Mouse (Mus musculus): ENCODE measurements around the gene Ccdc148. TPM values are rescaled to one million over a fixed set of nuclear protein-coding genes. Genes with fewer than 3 reads are reported as not detected.

Gene Ccdc148
- polyA plus RNA-seq (2015; fragmentation: Nextera tagmentation; extraction: Ambion mirVana): 0.76 and 1.1 TPM in 2 replicates

GRCm38 (mm10) chr2:59160605-59160963 lies at the start of gene Ccdc148, which contains the start of gene Pkp4:
Gene Ccdc148, minus strand, starts transcription at chr2:59160683.
Gene Pkp4, plus strand, starts transcription at chr2:59160850.
- under 1% methylated on average over 37 of the region's 37 CpGs for WGBS
- Histone ChIP-seq H3K4me3 (ENCODE audit: low read length) (peak within 1 kb of the TSS; percentile 99), H3K4me1 (ENCODE audit: control insufficient read depth, insufficient read depth, low read length) (peaks cover 5% of the 10 kb centered on the region), H3K36me3 (ENCODE audit: control insufficient read depth, insufficient read depth, low read length) (no peaks in the 10 kb centered on the region), H3K9me3 (ENCODE audit: control insufficient read depth, low read length) (no peaks in the 10 kb centered on the region), H3K4me2 (ENCODE audit: low read depth, low read length) (peak within 1 kb of the TSS; percentile 58), H3K27me3 (replicated peaks; ENCODE audit: control insufficient read depth, insufficient read depth, low read length) (no peaks in the 10 kb centered on the region), H3K27ac (ENCODE audit: low read length) (peak within 1 kb of the TSS; percentile 89), H3K9ac (ENCODE audit: low read depth, low read length) (peak within 1 kb of the TSS; percentile 94)
- ATAC-seq: peak; percentile 96

GRCm38 (mm10) chr2:59208276-59208675 lies 47.8 kb upstream of the Ccdc148 start:
- peak; percentile 29; the same call in 1 of the 2 replicates for ATAC-seq
- Histone ChIP-seq H3K27ac (ENCODE audit: low read length) (no peak overlapping the region), H3K9ac (ENCODE audit: low read depth, low read length) (no peak overlapping the region), H3K36me3 (ENCODE audit: control insufficient read depth, insufficient read depth, low read length) (no peaks in the 10 kb centered on the region), H3K9me3 (ENCODE audit: control insufficient read depth, low read length) (no peaks in the 10 kb centered on the region), H3K4me1 (ENCODE audit: control insufficient read depth, insufficient read depth, low read length) (peaks cover 7% of the 10 kb centered on the region; the same call in 1 of the 2 replicates), H3K27me3 (replicated peaks; ENCODE audit: control insufficient read depth, insufficient read depth, low read length) (no peaks in the 10 kb centered on the region), H3K4me3 (ENCODE audit: low read length) (no peak overlapping the region), H3K4me2 (ENCODE audit: low read depth, low read length) (no peak overlapping the region)
- 69% methylated on average over 9 of the region's 9 CpGs for WGBS

- 63% methylated on average over 5 of the region's 5 CpGs for WGBS
- ATAC-seq: no peak
Observed at GRCm38 (mm10) chr2:59207725-59208124, 47.2 kb upstream of the Ccdc148 start.

GRCm38 (mm10) chr2:59207240-59207639 lies 46.8 kb upstream of the Ccdc148 start:
- no peak overlapping the region for H3K27ac ChIP-seq (ENCODE audit: low read length)
- no peak overlapping the region for H3K4me2 ChIP-seq (ENCODE audit: low read depth, low read length)
- no peak overlapping the region for H3K4me3 ChIP-seq (ENCODE audit: low read length)
- peaks cover 8% of the 10 kb centered on the region; the same call in 1 of the 2 replicates for H3K4me1 ChIP-seq (ENCODE audit: control insufficient read depth, insufficient read depth, low read length)
- H3K9me3 ChIP-seq (ENCODE audit: control insufficient read depth, low read length): no peaks in the 10 kb centered on the region
- no peaks in the 10 kb centered on the region for H3K27me3 ChIP-seq (replicated peaks; ENCODE audit: control insufficient read depth, insufficient read depth, low read length)
- H3K9ac ChIP-seq (ENCODE audit: low read depth, low read length): no peak overlapping the region
- 66% methylated on average over 4 of the region's 4 CpGs for WGBS
- H3K36me3 ChIP-seq (ENCODE audit: control insufficient read depth, insufficient read depth, low read length): no peaks in the 10 kb centered on the region
- ATAC-seq: no peak

More at GRCm38 (mm10) chr2:59207725-59208124, 47.2 kb upstream of the Ccdc148 start:
- no peak overlapping the region for H3K4me2 ChIP-seq (ENCODE audit: low read depth, low read length)
- no peak overlapping the region for H3K4me3 ChIP-seq (ENCODE audit: low read length)
- no peak overlapping the region for H3K9ac ChIP-seq (ENCODE audit: low read depth, low read length)
- no peaks in the 10 kb centered on the region for H3K9me3 ChIP-seq (ENCODE audit: control insufficient read depth, low read length)
- no peak overlapping the region for H3K27ac ChIP-seq (ENCODE audit: low read length)
- H3K36me3 ChIP-seq (ENCODE audit: control insufficient read depth, insufficient read depth, low read length): no peaks in the 10 kb centered on the region
- peaks cover 10% of the 10 kb centered on the region; the same call in 1 of the 2 replicates for H3K4me1 ChIP-seq (ENCODE audit: control insufficient read depth, insufficient read depth, low read length)
- H3K27me3 ChIP-seq (replicated peaks; ENCODE audit: control insufficient read depth, insufficient read depth, low read length): no peaks in the 10 kb centered on the region

GRCm38 (mm10) chr2:59206190-59206589 lies 45.7 kb upstream of the Ccdc148 start:
- no peak overlapping the region for H3K4me3 ChIP-seq (ENCODE audit: low read length)
- no peaks in the 10 kb centered on the region for H3K9me3 ChIP-seq (ENCODE audit: control insufficient read depth, low read length)
- 89% methylated on average over 2 of the region's 2 CpGs for WGBS
- H3K27ac ChIP-seq (ENCODE audit: low read length): no peak overlapping the region
- H3K4me1 ChIP-seq (ENCODE audit: control insufficient read depth, insufficient read depth, low read length): peaks cover 5% of the 10 kb centered on the region; the same call in 1 of the 2 replicates
- H3K4me2 ChIP-seq (ENCODE audit: low read depth, low read length): no peak overlapping the region
- no peak for ATAC-seq
- H3K36me3 ChIP-seq (ENCODE audit: control insufficient read depth, insufficient read depth, low read length): no peaks in the 10 kb centered on the region
- no peaks in the 10 kb centered on the region for H3K27me3 ChIP-seq (replicated peaks; ENCODE audit: control insufficient read depth, insufficient read depth, low read length)
- H3K9ac ChIP-seq (ENCODE audit: low read depth, low read length): no peak overlapping the region

- Histone ChIP-seq H3K4me2 (ENCODE audit: low read depth, low read length) (no peak overlapping the region), H3K9ac (ENCODE audit: low read depth, low read length) (no peak overlapping the region), H3K36me3 (ENCODE audit: control insufficient read depth, insufficient read depth, low read length) (no peaks in the 10 kb centered on the region), H3K27ac (ENCODE audit: low read length) (no peak overlapping the region), H3K4me1 (ENCODE audit: control insufficient read depth, insufficient read depth, low read length) (peaks cover 5% of the 10 kb centered on the region; the same call in 1 of the 2 replicates), H3K9me3 (ENCODE audit: control insufficient read depth, low read length) (no peaks in the 10 kb centered on the region), H3K4me3 (ENCODE audit: low read length) (no peak overlapping the region), H3K27me3 (replicated peaks; ENCODE audit: control insufficient read depth, insufficient read depth, low read length) (no peaks in the 10 kb centered on the region)
- 93% methylated on average over 9 of the region's 9 CpGs for WGBS
- ATAC-seq: no peak
Observed at GRCm38 (mm10) chr2:59205092-59205491, 44.6 kb upstream of the Ccdc148 start.

GRCm38 (mm10) chr2:59203627-59204425 lies 43.3 kb upstream of the Ccdc148 start:
- H3K27me3 ChIP-seq (replicated peaks; ENCODE audit: control insufficient read depth, insufficient read depth, low read length): no peaks in the 10 kb centered on the region
- 58% methylated on average over 3 of the region's 3 CpGs for WGBS
- no peak overlapping the region for H3K27ac ChIP-seq (ENCODE audit: low read length)
- H3K4me1 ChIP-seq (ENCODE audit: control insufficient read depth, insufficient read depth, low read length): peaks cover 5% of the 10 kb centered on the region; the same call in 1 of the 2 replicates
- ATAC-seq: no peak
- H3K4me3 ChIP-seq (ENCODE audit: low read length): no peak overlapping the region
- no peak overlapping the region for H3K4me2 ChIP-seq (ENCODE audit: low read depth, low read length)
- H3K36me3 ChIP-seq (ENCODE audit: control insufficient read depth, insufficient read depth, low read length): no peaks in the 10 kb centered on the region
- no peak overlapping the region for H3K9ac ChIP-seq (ENCODE audit: low read depth, low read length)
- no peaks in the 10 kb centered on the region for H3K9me3 ChIP-seq (ENCODE audit: control insufficient read depth, low read length)

GRCm38 (mm10) chr2:59202930-59203329 lies 42.4 kb upstream of the Ccdc148 start:
- no peak overlapping the region for H3K4me3 ChIP-seq (ENCODE audit: low read length)
- H3K27ac ChIP-seq (ENCODE audit: low read length): no peak overlapping the region
- H3K27me3 ChIP-seq (replicated peaks; ENCODE audit: control insufficient read depth, insufficient read depth, low read length): no peaks in the 10 kb centered on the region
- no peaks in the 10 kb centered on the region for H3K36me3 ChIP-seq (ENCODE audit: control insufficient read depth, insufficient read depth, low read length)
- no peak overlapping the region for H3K9ac ChIP-seq (ENCODE audit: low read depth, low read length)
- no peaks in the 10 kb centered on the region for H3K9me3 ChIP-seq (ENCODE audit: control insufficient read depth, low read length)
- H3K4me1 ChIP-seq (ENCODE audit: control insufficient read depth, insufficient read depth, low read length): peaks cover 5% of the 10 kb centered on the region; the same call in 1 of the 2 replicates
- 55% methylated on average over 5 of the region's 5 CpGs for WGBS
- H3K4me2 ChIP-seq (ENCODE audit: low read depth, low read length): no peak overlapping the region
- ATAC-seq: no peak

- WGBS: 86% methylated on average over 3 of the region's 3 CpGs
Observed at GRCm38 (mm10) chr2:59200511-59200910, 40.0 kb upstream of the Ccdc148 start.

More at GRCm38 (mm10) chr2:59200511-59200910, 40.0 kb upstream of the Ccdc148 start:
- no peak overlapping the region for H3K27ac ChIP-seq (ENCODE audit: low read length)
- no peaks in the 10 kb centered on the region for H3K36me3 ChIP-seq (ENCODE audit: control insufficient read depth, insufficient read depth, low read length)
- H3K9me3 ChIP-seq (ENCODE audit: control insufficient read depth, low read length): no peaks in the 10 kb centered on the region
- no peak overlapping the region for H3K9ac ChIP-seq (ENCODE audit: low read depth, low read length)
- H3K4me3 ChIP-seq (ENCODE audit: low read length): no peak overlapping the region
- 0 out of 2 replicates have a peak, but pooled peaks cover 3% of the 10 kb centered on the region for H3K4me1 ChIP-seq (ENCODE audit: control insufficient read depth, insufficient read depth, low read length)
- H3K27me3 ChIP-seq (replicated peaks; ENCODE audit: control insufficient read depth, insufficient read depth, low read length): no peaks in the 10 kb centered on the region
- no peak overlapping the region for H3K4me2 ChIP-seq (ENCODE audit: low read depth, low read length)
- ATAC-seq: no peak
